Mouse (Mus musculus): ENCODE measurements around the gene Fnbp1.
"Not testable (repeated sequence)": the region's sequence is repeated elsewhere in the genome, so short reads cannot be mapped to it uniquely, and the experiment has no call there.

Gene Fnbp1

DNA sequence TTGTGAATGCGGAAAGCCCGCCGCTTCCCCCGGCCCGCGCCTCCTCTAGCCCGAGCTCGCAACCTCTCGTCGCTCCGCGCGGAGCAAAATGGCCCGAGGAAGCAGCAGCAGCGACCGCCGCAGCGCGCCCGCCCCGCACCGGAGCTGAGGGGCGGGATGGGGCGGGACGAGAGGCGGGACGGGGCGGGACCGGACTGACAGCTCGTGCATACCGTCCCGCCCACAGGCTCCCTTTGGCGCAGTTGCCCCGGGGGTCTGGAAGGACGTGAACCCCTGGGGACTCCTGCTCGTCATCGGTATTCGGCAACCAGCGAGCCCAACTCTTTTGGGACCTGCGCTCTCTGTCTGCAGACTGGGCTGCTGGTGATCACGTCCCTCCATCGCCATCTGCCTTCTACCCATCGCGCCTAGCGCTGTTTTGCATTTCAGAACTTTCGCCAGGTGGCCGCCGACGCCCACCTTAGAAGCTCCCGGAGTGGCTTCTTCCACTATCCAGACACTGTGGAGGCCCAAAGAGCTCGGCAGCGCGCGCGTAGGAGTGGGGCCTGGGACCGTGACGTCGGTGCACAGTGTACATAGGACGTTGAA is at the start of gene Fnbp1:
TSS of gene Fnbp1 (minus strand) at position 142 of the 588 bp plus-strand sequence.
- DNase-seq (ENCODE audit: low read depth) = peak; percentile 53

DNA sequence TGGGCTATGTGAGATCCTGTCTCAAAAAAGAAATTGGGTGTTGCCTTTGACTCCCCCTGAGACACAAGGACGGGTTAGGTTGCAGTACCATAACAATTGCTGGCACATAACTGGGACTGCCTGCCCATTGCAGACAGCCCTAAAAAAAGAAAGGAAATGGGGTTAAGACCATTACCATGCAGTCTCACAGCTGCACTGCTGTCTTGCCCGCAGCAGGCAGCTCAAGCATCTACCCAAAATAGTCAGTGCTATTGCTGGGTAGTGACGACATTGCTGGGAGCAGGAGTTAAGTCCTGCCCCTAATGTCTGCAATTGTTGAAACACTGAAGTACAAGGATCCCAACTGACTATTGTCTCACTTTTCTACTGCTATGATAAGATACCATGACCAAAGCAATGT is 47.8 kb upstream of the Fnbp1 start:
- no peak for DNase-seq (ENCODE audit: low read depth)

DNA sequence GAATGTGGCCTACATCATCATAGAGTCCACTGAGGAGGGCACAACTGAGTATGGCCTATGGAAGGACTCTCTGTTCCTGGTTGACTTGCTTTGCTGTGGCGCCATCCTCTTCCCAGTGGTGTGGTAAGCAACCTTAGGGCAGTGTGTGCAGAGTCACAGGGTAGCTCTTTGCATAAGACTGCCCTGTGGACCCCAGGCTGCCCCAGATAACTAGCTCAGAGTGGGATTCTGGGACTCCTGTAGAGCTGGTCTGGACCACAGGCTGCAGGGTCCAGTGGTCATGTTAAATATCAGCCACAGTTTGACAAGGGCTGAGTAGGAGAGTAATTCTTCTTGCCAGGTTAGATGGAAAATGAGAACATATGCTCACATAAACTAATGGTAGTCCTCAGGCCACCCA is 46.9 kb upstream of the Fnbp1 start:
- no peak for DNase-seq (ENCODE audit: low read depth)

DNA sequence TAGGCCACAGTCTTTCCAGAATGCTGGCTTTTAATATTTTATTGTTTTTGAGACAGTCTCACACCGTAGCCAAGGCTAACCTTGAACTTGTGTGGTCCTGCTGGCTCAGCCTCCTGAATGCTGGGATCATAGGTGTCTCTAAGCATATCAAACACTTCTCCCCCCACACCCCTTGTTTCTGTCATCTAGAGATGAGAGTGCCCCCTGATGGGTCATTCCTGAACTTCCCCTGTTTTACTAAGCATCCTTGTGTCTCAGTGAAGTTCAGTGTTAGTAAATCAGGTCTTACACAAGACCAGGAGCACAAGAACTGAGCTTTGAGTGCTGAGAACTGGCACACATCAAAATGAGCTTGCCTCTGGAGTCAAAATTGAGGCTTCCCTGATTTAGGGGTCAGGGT is 42.0 kb upstream of the Fnbp1 start:
- DNase-seq (ENCODE audit: low read depth) = no peak

DNA sequence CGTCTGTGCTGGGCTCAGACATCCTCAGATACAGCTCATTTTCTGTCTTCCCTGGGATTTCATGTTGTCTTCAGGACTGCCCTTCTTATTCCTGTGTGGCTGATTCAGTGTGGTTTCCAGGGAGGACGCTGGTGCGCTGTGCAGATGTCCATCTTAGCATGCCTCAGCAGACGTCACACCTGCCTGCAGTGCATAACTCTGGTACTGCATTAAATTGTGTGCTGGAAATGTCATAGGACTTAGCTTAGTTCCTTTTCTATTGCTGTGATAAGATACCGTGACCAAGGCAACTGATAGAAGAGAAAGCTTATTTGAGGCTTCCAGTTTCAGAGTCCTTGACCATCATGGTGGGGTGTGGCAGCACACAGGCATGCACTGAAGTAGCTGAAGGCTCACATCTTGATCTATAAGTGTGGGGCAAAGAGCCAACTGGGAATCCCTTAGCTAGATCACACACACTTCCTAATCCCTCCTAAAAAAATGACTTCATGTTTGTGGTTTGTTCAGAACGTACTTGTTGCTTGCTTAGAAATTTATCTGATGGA is 41.0 kb upstream of the Fnbp1 start:
- no peak for DNase-seq (ENCODE audit: low read depth)

DNA sequence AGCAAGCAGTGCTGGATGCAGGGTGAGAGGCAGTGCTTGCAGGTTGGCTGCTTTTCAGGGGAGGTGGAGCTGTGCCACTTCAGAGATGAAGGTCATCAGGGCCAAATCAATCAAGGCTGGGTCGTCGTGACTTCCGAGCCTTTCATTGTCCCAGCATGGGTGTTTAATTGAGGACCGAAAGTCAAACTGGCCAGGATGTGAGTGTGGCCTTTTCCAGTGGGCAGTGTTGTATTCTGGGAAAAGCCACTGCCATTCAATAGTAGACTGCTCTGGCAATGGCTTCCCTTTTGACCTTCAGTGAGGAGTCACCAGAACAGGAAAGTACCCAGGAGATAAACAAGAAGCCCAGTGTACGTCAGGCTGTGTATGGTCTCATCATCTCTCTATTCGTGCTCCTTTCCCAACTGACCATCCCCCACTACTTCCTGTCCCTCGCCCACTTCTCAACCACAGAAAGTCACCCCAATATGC is 38.3 kb upstream of the Fnbp1 start:
- no peak for DNase-seq (ENCODE audit: low read depth)

DNA sequence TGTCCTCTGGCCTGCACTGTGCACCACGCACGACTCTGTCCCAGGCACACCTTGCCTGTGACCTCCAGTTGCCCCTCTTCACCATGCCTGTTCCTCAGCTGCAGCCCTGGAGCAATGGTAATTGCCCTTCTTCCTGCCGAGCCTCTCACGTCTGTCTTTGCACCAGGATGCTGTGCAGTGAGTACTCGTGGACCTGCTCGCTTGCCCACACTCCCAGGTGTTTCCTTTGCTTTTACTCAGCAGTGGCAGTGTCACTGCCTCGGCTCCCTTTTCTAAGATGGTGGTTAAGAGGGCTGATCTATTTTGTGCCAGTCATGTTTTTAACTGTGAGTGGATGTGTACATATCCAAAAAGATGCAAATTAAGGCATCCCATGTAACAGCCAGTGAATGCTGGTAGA is 37.7 kb upstream of the Fnbp1 start:
- DNase-seq (ENCODE audit: low read depth) = no peak

DNA sequence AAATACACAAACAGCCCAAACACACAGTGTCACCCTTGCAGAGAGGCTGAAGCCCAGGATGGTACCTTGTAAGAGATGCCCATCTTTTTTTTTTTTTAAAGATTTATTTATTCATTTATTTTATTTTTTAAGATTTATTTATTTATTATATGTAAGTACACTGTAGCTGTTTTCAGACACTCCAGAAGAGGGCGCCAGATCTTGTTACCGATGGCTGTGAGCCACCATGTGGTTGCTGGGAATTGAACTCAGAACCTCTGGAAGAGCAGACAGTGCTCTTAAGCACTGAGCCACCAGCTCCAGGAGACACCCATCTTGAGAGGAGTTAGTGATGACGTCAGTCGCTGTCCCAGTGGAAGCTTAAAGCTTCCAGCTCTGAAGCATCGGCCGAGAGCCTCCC is 36.8 kb upstream of the Fnbp1 start:
- not testable (repeated sequence) for DNase-seq (ENCODE audit: low read depth)

DNA sequence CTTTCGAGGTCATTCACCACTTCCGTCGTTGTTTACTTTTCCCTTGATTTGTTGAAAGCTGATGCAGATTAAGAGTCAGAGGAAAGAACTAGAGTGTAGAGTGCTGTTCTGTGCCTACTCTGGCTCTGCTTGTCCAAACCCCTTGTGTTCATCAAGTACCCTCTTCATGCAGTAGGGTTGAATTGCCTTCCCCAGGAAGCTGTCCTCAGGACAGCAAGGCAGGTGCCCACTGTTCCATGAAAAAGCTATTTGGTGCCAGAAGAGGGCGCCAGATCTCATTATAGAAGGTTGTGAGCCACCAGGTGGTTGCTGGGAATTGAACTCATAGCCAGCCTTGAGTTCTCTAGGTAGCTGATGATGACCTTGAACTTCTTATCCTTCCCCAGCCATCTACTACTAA is 31.5 kb upstream of the Fnbp1 start:
- no peak for DNase-seq (ENCODE audit: low read depth)

DNA sequence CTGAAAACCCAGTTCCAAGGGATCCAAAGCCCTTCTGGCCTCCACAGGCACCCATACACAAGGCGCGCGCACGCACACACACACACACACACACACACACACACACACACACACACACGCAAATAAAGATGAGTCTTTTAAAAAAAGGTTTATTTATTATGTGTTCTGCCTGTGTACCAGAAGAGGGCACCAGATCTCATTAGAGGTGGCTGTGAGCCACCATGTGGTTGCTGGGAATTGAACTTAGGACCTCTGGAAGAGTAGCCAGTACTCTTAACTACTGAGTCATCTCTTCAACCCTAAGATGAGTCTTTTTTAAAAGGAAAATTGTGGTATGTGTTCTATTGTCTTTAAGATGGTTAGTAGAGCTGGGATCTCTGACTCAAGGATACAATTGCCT is 30.7 kb upstream of the Fnbp1 start:
- DNase-seq (ENCODE audit: low read depth) = no peak

DNA sequence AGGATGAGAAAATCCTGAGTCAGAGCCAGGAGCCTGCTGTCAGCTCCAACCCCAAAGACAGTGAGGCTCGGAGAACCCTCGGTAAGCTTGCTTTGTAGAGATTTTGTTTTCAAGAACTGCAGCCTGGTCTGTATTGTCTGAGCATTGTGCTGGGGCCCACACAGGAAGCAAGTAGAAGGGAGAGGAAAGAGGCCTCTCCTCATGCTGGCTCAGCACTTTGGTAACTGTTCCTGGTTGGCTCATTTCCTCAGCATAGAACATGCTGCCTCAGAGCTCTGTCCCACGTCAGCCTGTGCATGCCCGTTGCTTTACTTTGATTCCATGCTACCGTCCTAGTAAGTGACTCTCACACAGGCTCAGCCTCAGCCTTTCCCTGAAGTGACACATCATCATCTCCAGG is 30.2 kb upstream of the Fnbp1 start:
- DNase-seq (ENCODE audit: low read depth) = no peak

DNA sequence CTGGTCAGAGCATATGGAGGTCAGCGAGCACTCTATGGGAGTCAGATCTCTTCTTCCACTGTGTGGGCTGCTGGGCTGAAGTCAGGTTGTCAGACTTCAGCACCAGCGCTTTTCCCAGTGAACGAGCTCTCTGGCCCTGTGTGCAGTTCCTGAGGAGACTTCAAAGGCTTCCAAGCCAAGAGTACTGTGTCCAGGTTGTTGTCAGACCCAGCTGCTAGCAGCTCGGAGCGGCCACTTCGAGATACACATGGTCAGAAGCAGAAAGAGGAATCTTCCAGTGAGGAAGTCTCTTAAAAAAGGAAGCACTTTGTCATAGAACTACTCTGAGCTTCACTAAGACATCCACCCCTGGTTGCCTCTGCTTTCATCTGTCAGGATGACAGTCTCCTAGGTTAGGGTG is 28.4 kb upstream of the Fnbp1 start:
- DNase-seq (ENCODE audit: low read depth) = no peak

DNA sequence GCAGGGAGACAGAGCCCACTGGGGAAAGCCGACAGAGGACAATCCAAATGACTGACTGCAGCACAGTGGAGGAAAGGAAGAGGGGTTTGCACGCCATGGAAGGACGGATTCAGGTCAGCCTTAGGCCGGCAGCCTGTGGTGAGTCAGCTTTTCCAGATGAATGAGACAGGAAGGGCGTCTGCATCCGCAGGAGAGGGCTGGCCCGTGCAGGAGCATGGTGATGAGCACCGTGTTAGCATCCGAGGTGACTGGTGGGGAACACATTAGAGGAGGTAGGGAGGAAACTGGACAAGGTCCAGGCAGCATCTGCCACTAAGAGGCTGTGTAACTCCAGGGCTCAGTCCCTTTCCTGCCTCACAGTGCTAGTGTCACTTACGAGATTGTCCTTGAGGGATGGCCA is 27.2 kb upstream of the Fnbp1 start:
- DNase-seq (ENCODE audit: low read depth) = no peak

DNA sequence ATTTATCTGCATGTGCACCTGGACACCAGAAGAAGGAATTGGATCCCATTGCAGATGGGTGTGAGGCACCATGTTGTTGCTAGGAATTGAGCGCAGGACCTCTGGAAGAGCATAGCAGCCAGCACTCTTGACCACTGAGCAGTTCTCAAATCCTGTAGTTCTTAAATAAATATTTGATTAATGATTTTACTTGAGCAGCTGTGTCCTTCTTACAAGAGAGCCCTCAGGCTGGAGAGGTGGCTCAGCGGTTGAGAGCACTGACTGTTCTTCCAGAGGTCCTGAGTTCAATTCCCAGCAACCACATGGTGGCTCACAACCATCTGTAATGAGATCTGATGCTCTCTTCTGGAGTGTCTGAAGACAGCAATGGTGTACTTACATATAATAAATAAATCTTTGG is 25.8 kb upstream of the Fnbp1 start:
- DNase-seq (ENCODE audit: low read depth) = not testable (repeated sequence)

DNA sequence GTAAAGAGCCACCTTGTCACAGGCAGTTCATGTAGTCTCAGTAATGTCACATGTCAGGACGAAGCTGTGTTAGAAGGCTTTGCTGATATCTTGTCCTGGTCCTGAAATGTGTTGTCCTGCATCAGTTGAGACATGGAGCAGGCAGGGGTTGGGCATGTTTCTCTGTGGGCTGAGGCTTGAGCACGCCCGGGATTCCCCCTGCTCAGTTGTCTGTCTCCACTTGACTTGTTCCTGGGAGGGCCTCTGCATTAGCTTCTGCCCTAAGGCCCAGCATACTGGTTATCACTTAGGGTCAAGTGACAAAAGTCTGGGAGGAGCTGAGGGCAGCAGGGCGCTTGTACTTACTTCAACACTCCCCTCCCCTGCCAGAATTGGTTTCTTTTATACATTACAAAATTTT is 23.7 kb upstream of the Fnbp1 start:
- no peak for DNase-seq (ENCODE audit: low read depth)

DNA sequence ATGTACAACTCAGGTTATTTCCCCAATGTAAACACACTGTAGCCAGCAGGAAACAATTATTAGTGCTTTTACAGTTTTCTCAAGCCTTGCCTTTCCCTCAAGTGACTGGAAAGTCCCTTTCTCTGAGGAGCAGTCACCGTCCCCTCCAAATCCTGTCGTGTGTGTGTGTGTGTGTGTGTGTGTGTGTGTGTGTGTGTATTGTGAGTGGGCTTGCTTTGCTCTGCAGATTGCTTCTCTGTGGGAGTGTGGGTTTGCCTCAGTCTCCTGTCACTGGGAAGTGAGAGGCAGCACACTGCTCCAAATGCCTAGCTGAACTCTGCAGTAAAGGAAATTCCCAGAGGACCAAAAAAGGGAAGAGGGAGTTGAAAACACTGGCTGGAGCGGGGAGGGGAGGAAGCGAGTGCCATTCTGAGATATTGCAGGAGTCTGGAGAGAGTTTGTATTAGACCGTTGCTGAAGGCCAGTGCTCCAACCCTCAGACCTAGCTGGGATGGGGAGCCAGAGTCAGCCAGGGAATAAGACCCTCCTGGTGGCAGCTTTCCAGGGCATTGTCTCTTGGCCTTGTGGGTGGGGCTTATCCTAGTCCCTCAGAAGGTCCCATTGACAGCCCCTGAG is 23.1 kb upstream of the Fnbp1 start:
- DNase-seq (ENCODE audit: low read depth) = no peak

DNA sequence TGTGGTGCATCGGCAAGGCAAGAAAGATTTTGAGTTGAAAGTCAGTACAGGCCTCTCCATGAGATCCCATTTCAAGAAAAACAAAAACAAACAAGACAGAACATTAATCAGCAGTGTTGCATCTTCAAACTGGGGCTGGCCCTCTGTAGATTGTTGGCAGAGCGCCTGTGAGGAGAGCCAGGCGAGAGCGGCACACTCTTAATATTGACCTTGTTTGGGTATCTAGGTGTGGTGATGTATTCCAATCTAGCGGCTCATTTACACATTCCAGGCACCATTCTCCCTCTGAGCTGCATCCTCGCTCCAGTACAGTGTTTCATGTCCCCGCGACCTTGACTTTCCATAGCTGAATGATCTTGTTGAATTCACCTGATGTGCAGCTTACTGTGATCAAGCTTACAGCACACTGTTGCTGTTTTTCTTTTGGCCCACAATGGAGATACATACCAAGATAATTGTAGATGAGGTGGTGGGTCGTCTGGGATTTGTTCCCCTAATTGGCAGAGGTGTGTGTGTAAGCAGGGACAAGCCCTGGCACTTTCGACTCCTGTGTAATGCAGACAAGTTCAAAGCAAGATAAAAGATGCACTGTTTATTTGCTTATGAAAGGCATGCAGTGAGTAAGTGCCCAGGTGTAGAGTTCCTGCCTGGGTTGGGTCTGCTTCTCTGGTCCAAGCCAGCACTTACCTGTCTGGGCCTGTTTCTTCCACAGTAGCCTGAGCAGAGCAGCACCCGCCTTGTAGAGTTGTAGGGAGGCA is 21.7 kb upstream of the Fnbp1 start:
- DNase-seq (ENCODE audit: low read depth) = no peak

DNA sequence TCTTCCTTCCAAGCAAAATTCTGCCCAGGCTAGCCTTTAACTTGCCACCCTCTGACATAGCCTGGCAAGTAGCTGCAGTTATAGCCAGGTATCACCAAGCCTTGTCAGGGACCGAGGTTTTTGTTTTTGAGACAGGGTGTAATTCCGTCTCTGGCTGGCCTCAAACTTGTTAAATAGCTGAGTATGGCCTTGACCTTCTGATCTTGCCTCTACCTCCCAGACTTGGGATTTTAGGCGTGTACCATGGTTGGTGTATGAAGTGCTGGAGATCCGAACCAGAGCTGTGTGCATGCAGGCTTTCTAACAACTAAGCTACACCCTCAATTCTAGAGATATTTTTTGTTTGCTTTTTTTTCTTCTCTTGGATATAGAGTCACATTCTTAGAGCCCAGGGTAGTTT is 19.8 kb upstream of the Fnbp1 start:
- no peak for DNase-seq (ENCODE audit: low read depth)

DNA sequence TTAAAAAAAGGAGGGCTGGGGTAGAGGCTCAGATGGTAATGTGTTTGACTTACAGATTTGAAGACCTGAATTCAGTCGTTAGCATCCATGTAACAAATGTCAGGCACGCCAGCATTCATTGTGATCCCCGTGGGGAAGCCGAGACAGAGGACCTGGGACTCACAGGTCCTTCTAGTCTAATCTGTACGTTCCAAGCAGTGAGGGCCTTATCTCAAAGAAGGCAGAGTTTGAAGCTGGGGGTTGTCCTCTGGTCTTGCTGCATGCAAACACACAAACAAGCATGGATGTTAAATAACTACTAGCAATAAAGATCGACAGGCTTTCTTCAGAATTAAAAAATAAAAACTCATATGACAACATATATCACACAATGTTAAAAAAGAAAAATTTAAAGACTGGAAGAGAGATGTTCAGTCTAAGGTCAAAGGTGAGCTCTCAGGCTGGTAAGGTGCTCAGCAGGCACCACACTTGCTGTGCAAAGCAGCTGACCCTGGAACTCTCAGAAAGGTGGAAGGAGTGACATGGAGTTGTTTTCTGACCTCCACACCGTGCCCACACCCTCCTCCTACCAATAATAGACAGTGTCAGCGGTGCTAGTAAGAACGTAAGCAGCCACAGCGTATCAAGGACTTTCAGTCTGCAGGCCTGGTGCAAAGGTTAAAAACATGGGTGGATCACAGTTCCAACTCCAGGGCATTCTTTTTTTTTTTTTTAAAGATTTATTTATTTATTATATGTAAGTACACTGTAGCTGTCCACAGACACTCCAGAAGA is 18.5 kb upstream of the Fnbp1 start:
- DNase-seq (ENCODE audit: low read depth) = no peak

DNA sequence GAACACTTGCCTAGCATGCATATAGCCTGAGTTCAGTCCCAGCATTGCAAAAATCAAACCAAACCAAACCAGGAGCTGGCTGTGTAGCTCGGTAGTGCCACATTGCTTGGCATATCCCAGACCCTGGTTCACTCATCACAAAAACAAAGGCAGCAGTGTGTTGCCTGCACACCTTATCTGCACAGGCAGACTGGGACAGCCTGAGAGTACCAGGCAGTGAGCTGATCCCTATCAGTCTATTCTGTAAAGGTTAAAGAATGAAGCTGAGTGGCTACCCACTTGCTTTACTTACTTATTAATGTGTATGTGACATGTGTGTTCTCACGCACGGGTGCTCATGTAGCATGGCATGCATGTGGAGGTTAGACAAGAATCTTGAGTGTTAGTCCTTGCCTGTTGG is 15.0 kb upstream of the Fnbp1 start:
- no peak for DNase-seq (ENCODE audit: low read depth)

DNA sequence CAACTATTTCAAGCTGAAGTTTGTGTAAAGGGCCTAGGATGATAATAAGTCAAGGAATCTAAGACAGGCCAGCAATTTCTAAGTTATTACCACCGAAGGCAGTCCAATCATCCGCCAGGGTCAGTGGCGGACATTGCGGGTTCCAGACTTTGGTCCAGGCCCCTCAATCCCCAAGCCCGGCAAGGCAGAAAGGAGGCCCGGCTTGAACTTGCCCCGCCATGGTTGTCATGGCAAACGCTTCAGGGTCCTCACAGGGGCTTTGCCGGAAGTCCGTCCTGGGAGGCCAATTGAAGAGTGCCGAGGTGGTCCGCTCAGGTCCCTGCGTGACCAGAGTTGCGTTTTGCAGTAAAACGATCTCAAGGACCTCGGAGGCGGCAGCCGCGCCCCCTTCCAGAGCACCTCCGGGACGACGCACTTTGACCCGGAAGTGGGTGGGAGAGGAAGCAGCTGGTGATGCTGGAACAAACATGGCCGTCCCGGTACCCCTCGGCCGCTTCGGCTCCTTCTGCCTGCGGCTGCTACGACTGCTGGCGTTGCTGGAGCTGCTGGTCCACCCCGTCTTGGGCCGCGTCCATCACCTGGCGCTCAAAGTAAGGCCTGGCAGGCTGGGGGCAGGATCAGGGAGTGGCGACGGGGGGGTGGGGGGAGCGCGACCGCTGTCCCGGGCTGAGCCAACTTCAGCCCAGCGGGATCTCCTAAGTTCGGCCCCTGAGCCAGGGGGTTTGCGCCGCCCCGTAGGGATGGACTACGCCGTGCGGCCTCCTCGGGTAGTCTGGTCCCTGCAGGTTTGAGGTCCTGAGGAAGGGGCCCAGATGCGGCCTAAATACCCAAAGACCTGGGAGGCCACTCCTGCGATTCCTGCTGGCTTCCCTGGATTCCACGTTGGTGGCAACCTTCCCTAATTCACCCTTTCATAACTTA is 10.3 kb upstream of the Fnbp1 start, which contains the start of gene Gpr107:
TSS of gene Gpr107 (plus strand) at position 425 of the 921 bp plus-strand sequence.
- peak; percentile 38 for DNase-seq (ENCODE audit: low read depth)

Measured in fibroblast of lung, adult 2 months (primary cell).